ENCODE assay signal across 9 mouse cellular contexts in the genomic region with DNA sequence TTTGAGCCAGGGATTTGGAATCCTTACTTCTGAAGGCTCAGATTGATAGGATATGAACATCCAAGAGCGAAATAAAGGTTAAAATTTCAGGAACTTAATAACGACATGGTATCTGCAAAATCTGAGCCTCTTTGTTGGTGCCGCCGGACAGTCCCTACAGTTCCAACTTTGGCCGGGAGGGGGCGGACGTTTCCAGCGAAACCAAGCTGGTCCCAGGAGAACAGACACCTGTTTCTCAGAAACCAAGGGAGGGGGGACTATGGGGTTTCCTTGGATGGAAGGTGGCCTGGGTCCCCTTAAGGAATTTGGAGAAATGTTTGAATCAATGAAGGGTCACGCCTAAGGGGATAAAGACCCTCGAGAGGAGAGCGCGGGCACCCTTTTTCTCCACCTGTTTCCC. TPM values are rescaled to one million over a fixed set of nuclear protein-coding genes. Genes with fewer than 3 reads are reported as not detected.
DNase-seq lines count a peak whose midpoint lies in the region; ATAC-seq lines count a peak whose summit lies in the region.
"Had no signal": no experiment of that assay in that cellular context is flagged by ENCODE, and none has a peak within 500 bp of the region (broad histone marks: within the 10 kb centered on the region; RNA-seq: fewer than 3 reads in every experiment).

No protein-coding gene starts in this region.

- no peak overlapping the region for H3K9ac ChIP-seq in heart, embryonic 11.5 days (ENCODE audit: low read depth, low read length)
- H3K9ac ChIP-seq in neural tube, embryonic 11.5 days (ENCODE audit: low read length): no peak overlapping the region
- H3K9ac ChIP-seq: limb, embryonic 15.5 days had no signal

- H3K36me3 ChIP-seq in heart, embryonic 11.5 days (ENCODE audit: control insufficient read depth, insufficient read depth, low read length): no peaks in the 10 kb centered on the region
- H3K36me3 ChIP-seq in neural tube, embryonic 11.5 days (ENCODE audit: control insufficient read depth, insufficient read depth, low read length): no peaks in the 10 kb centered on the region
- H3K36me3 ChIP-seq: limb, embryonic 15.5 days had no signal

- no peak for ATAC-seq in heart, embryonic 11.5 days (replicated peaks; ENCODE audit: insufficient number of reproducible peaks, low FRiP score, low TSS enrichment)
- ATAC-seq in neural tube, embryonic 11.5 days (ENCODE audit: insufficient read depth, low FRiP score, low TSS enrichment): no peak

- peaks cover 8% of the 10 kb centered on the region for H3K27me3 ChIP-seq in heart, embryonic 11.5 days (ENCODE audit: control insufficient read depth, insufficient read depth, low read length)
- no peaks in the 10 kb centered on the region; the same call in 1 of the 2 replicates for H3K27me3 ChIP-seq in neural tube, embryonic 11.5 days (ENCODE audit: control insufficient read depth, insufficient read depth, low read length)
- H3K27me3 ChIP-seq: limb, embryonic 15.5 days had no signal

- no peaks in the 10 kb centered on the region for H3K9me3 ChIP-seq in heart, embryonic 11.5 days (replicated peaks; ENCODE audit: control insufficient read depth, low read length)
- no peaks in the 10 kb centered on the region for H3K9me3 ChIP-seq in neural tube, embryonic 11.5 days (ENCODE audit: control insufficient read depth, low read length)
- H3K9me3 ChIP-seq: limb, embryonic 15.5 days had no signal

- peak; percentile 64 to 95 for DNase-seq in heart, adult 18-20 months
- DNase-seq in adrenal gland, adult (ENCODE audit: inconsistent age in 2 of 2, low spot score in 1 of 2): peak; percentile 78 to 95
- peak; percentile 51 for DNase-seq in embryo, embryonic 11.5 days (ENCODE audit: low read depth, low spot score)
- DNase-seq in heart, postnatal 10 days: peak; percentile 78 to 90
- peak; percentile 67 to 77 for DNase-seq in left cerebral cortex, postnatal 10 days (ENCODE audit: extremely low spot score in 1 of 2, low spot score in 2 of 2)
- peak; percentile 82 for DNase-seq in neural tube, embryonic 11.5 days (ENCODE audit: low spot score)
- DNase-seq in testis, postnatal 14 days (ENCODE audit: low spot score): peak; percentile 65

- WGBS in heart, embryonic 11.5 days (ENCODE audit: insufficient replicate concordance): 6% methylated on average over 12 of the region's 12 CpGs
- WGBS in neural tube, embryonic 11.5 days: 5% methylated on average over 12 of the region's 12 CpGs

- H3K27ac ChIP-seq in heart, embryonic 11.5 days (ENCODE audit: low read depth, low read length): no peak overlapping the region
- no peak overlapping the region for H3K27ac ChIP-seq in neural tube, embryonic 11.5 days (ENCODE audit: low read depth, low read length)
- H3K27ac ChIP-seq: limb, embryonic 15.5 days had no signal

- H3K4me3 ChIP-seq in heart, embryonic 11.5 days (ENCODE audit: low read depth, low read length): no peak overlapping the region
- H3K4me3 ChIP-seq in neural tube, embryonic 11.5 days (ENCODE audit: low read depth, low read length): no peak overlapping the region
- H3K4me3 ChIP-seq: limb, embryonic 15.5 days had no signal

- intact Hi-C loops in heart, postnatal 10 days (cut with DNase I): loop anchor here (1.0 to 10.0 kb wide), 5 partner anchors 80 to 281 kb away; no protein-coding TSS in a partner anchor
- intact Hi-C loops in left cerebral cortex, postnatal 10 days (cut with DNase I): loop anchor here (5.0 kb wide), 2 partner anchors 81 to 281 kb away; no protein-coding TSS in a partner anchor

- no peak overlapping the region for H3K4me2 ChIP-seq in heart, embryonic 11.5 days
- H3K4me2 ChIP-seq in neural tube, embryonic 11.5 days (ENCODE audit: low read depth): no peak overlapping the region
- H3K4me2 ChIP-seq: limb, embryonic 15.5 days had no signal

- H3K4me1 ChIP-seq in heart, embryonic 11.5 days (ENCODE audit: control insufficient read depth, insufficient read depth, low read length): 0 out of 2 replicates have a peak, but pooled peaks cover 3% of the 10 kb centered on the region
- no peaks in the 10 kb centered on the region for H3K4me1 ChIP-seq in neural tube, embryonic 11.5 days (ENCODE audit: control insufficient read depth, insufficient read depth, low read length)

RNA-seq across cellular contexts. Expression of gene Lrfn1, which starts 5.3 kb away (rescaled TPM):
- under 1 TPM; 0.46 to 0.65 TPM for total RNA-seq in heart, adult 18-20 months (2021)
- 1.4 and 1.7 TPM in 2 replicates for polyA plus RNA-seq in heart, embryonic 11.5 days (2014; fragmentation: Nextera tagmentation; extraction: Ambion mirVana)
- total RNA-seq in heart, postnatal 10 days (2021): 1 to 10 TPM; 2.0 to 2.7 TPM
- 100 to 1,000 TPM; 106 to 112 TPM for total RNA-seq in left cerebral cortex, postnatal 10 days (2021)
- 7.6 and 9.9 TPM in 2 replicates for polyA plus RNA-seq in neural tube, embryonic 11.5 days (2014; fragmentation: Nextera tagmentation; extraction: Ambion mirVana)

RNA-seq across cellular contexts. Expression of gene Gmfg, which starts 9.2 kb away (rescaled TPM):
- 1 to 10 TPM; 5.4 to 7.8 TPM for total RNA-seq in heart, adult 18-20 months (2021)
- 5.8 and 6.4 TPM in 2 replicates for polyA plus RNA-seq in heart, embryonic 11.5 days (2014; fragmentation: Nextera tagmentation; extraction: Ambion mirVana)
- total RNA-seq in heart, postnatal 10 days (2021): 1 to 10 TPM; 7.6 to 8.7 TPM
- 1 to 10 TPM; 3.3 to 5.0 TPM for total RNA-seq in left cerebral cortex, postnatal 10 days (2021)
- polyA plus RNA-seq in neural tube, embryonic 11.5 days (2014; fragmentation: Nextera tagmentation; extraction: Ambion mirVana): 6.5 and 7.4 TPM in 2 replicates

RNA-seq across cellular contexts. Expression of gene Paf1, which starts 53.7 kb away (rescaled TPM):
- 10 to 100 TPM; 39.5 to 44.5 TPM for total RNA-seq in heart, adult 18-20 months (2021)
- 70.2 and 81.4 TPM in 2 replicates for polyA plus RNA-seq in heart, embryonic 11.5 days (2014; fragmentation: Nextera tagmentation; extraction: Ambion mirVana)
- total RNA-seq in heart, postnatal 10 days (2021): 10 to 100 TPM; 41.7 to 51.2 TPM
- 10 to 100 TPM; 65.3 to 66.1 TPM for total RNA-seq in left cerebral cortex, postnatal 10 days (2021)
- 71.7 and 78.0 TPM in 2 replicates for polyA plus RNA-seq in neural tube, embryonic 11.5 days (2014; fragmentation: Nextera tagmentation; extraction: Ambion mirVana)

RNA-seq across cellular contexts. Expression of gene Med29, which starts 53.9 kb away (rescaled TPM):
- total RNA-seq in heart, adult 18-20 months (2021): 10 to 100 TPM; 21.8 TPM
- polyA plus RNA-seq in heart, embryonic 11.5 days (2014; fragmentation: Nextera tagmentation; extraction: Ambion mirVana): 46.4 and 54.3 TPM in 2 replicates
- total RNA-seq in heart, postnatal 10 days (2021): 10 to 100 TPM; 20.7 to 22.6 TPM
- total RNA-seq in left cerebral cortex, postnatal 10 days (2021): 10 to 100 TPM; 18.5 to 19.3 TPM
- 45.8 and 48.8 TPM in 2 replicates for polyA plus RNA-seq in neural tube, embryonic 11.5 days (2014; fragmentation: Nextera tagmentation; extraction: Ambion mirVana)

Comparison
In these comparisons a context has a peak if more than half of its experiments do, and no peak if none do; other contexts are left out.
1. RNA of gene Lrfn1, which starts 5.3 kb away (total RNA-seq): 106 to 112 TPM in left cerebral cortex, postnatal 10 days; 2.0 to 2.7 TPM in heart, postnatal 10 days and 0.46 to 0.65 TPM in heart, adult 18-20 months; every median in the first group is over 10 times any median in the second.
2. Peak in every context shown above with its lines, with median percentiles within 50 percentile points of each other: DNase-seq.